Comparison of ENCODE assay signal across 21 mouse cellular contexts in genomic region chr2:76807284-76807683, GRCm38 (mm10).
DNase-seq lines count a peak whose midpoint lies in the region; ATAC-seq and TF ChIP-seq lines count a peak whose summit lies in the region.
"Had no signal": no experiment of that assay in that cellular context is flagged by ENCODE, and none has a peak within 500 bp of the region (broad histone marks: within the 10 kb centered on the region; RNA-seq: fewer than 3 reads in every experiment).

No protein-coding gene starts in this region.

- ATAC-seq in heart, embryonic 11.5 days (replicated peaks; ENCODE audit: insufficient number of reproducible peaks, low FRiP score, low TSS enrichment) = peak; percentile 75; the same call in 1 of the 2 replicates
- no peak for ATAC-seq in liver, postnatal 0 days
- ATAC-seq: forebrain, embryonic 15.5 days; intestine, postnatal 0 days had no signal

- WGBS in heart, embryonic 11.5 days (ENCODE audit: insufficient replicate concordance) = 46% methylated on average over 7 of the region's 7 CpGs
- 77% methylated on average over 7 of the region's 7 CpGs for WGBS in liver, postnatal 0 days (ENCODE audit: insufficient replicate concordance)

- peaks cover 8% of the 10 kb centered on the region; the same call in 1 of the 2 replicates for H3K4me1 ChIP-seq in heart, embryonic 11.5 days (ENCODE audit: control insufficient read depth, insufficient read depth, low read length)
- H3K4me1 ChIP-seq in liver, postnatal 0 days (ENCODE audit: insufficient read depth) = no peaks in the 10 kb centered on the region
- H3K4me1 ChIP-seq: forebrain, embryonic 15.5 days; hindbrain, embryonic 13.5 days; limb, embryonic 15.5 days; midbrain, embryonic 10.5 days; neural tube, embryonic 12.5 days had no signal

- TF ChIP-seq EP300 in liver, postnatal 0 days (IDR thresholded peaks at IDR 0.05; ENCODE audit: low read depth) = no peak

- H3K27me3 ChIP-seq in heart, embryonic 11.5 days (ENCODE audit: control insufficient read depth, insufficient read depth, low read length) = no peaks in the 10 kb centered on the region
- H3K27me3 ChIP-seq in liver, postnatal 0 days (ENCODE audit: insufficient read depth, low read length) = no peaks in the 10 kb centered on the region
- H3K27me3 ChIP-seq: forebrain, embryonic 15.5 days; hindbrain, embryonic 13.5 days; limb, embryonic 15.5 days; neural tube, embryonic 12.5 days had no signal

- no peaks in the 10 kb centered on the region for H3K9me3 ChIP-seq in heart, embryonic 11.5 days (replicated peaks; ENCODE audit: control insufficient read depth, low read length)
- H3K9me3 ChIP-seq in liver, postnatal 0 days (ENCODE audit: low read length) = no peaks in the 10 kb centered on the region
- H3K9me3 ChIP-seq: forebrain, embryonic 15.5 days; hindbrain, embryonic 13.5 days; limb, embryonic 15.5 days; midbrain, embryonic 10.5 days; neural tube, embryonic 12.5 days had no signal

- H3K36me3 ChIP-seq in heart, embryonic 11.5 days (ENCODE audit: control insufficient read depth, insufficient read depth, low read length) = peaks cover 7% of the 10 kb centered on the region
- H3K36me3 ChIP-seq in liver, postnatal 0 days (replicated peaks; ENCODE audit: insufficient read depth, low read length) = no peaks in the 10 kb centered on the region
- H3K36me3 ChIP-seq: forebrain, embryonic 15.5 days; hindbrain, embryonic 13.5 days; limb, embryonic 15.5 days; midbrain, embryonic 10.5 days; neural tube, embryonic 12.5 days had no signal

- peak; percentile 27 for DNase-seq in ES-CJ7 (ENCODE audit: low read depth, low spot score)
- peak; percentile 56 to 72 for DNase-seq in gastrocnemius, adult 8-10 months (ENCODE audit: low spot score in 2 of 2)
- peak; percentile 14 to 48 for DNase-seq in heart, postnatal 14 days
- DNase-seq in liver, postnatal 0 days = no peak
- no peak for DNase-seq in ovary, postnatal 10 days (ENCODE audit: low spot score)
- DNase-seq in embryo, embryonic 11 days = no peak
- DNase-seq: adrenal gland, adult 2 months; cerebellum, postnatal 14 days; lung, adult 18-20 months; lung, postnatal 4 days; right cerebral cortex, postnatal 14 days had no signal

- intact Hi-C loops in heart, postnatal 14 days (cut with DNase I) = no loop called here

- peak overlapping the region; percentile 51 for H3K4me2 ChIP-seq in heart, embryonic 11.5 days
- H3K4me2 ChIP-seq in liver, postnatal 0 days (ENCODE audit: low read depth, low read length) = no peak overlapping the region
- H3K4me2 ChIP-seq: forebrain, embryonic 15.5 days; hindbrain, embryonic 13.5 days; limb, embryonic 15.5 days; neural tube, embryonic 12.5 days had no signal

- peak overlapping the region; percentile 48 for H3K4me3 ChIP-seq in heart, embryonic 11.5 days (ENCODE audit: low read depth, low read length)
- no peak overlapping the region for H3K4me3 ChIP-seq in liver, postnatal 0 days (ENCODE audit: low read depth, low read length)
- H3K4me3 ChIP-seq: erythroblast, embryonic 14.5 days; forebrain, embryonic 15.5 days; hindbrain, embryonic 13.5 days; limb, embryonic 15.5 days; midbrain, embryonic 10.5 days; neural tube, embryonic 12.5 days had no signal

- peak overlapping the region; percentile 97 for H3K27ac ChIP-seq in heart, embryonic 11.5 days (ENCODE audit: low read depth, low read length)
- H3K27ac ChIP-seq in liver, postnatal 0 days (ENCODE audit: low read depth) = no peak overlapping the region
- H3K27ac ChIP-seq: forebrain, embryonic 15.5 days; hindbrain, embryonic 13.5 days; kidney, postnatal 0 days; limb, embryonic 15.5 days; midbrain, embryonic 10.5 days; neural tube, embryonic 12.5 days; stomach, postnatal 0 days had no signal

- TF ChIP-seq CTCF in liver, postnatal 0 days (IDR thresholded peaks at IDR 0.05; ENCODE audit: low read depth) = no peak

- H3K9ac ChIP-seq in heart, embryonic 11.5 days (ENCODE audit: low read depth, low read length) = peak overlapping the region; percentile 78
- no peak overlapping the region for H3K9ac ChIP-seq in liver, postnatal 0 days (replicated peaks)
- H3K9ac ChIP-seq: forebrain, embryonic 15.5 days; hindbrain, embryonic 13.5 days; limb, embryonic 15.5 days; neural tube, embryonic 12.5 days had no signal

Comparison
In these comparisons a context has a peak if more than half of its experiments do, and no peak if none do; other contexts are left out.
1. DNase-seq: peak in ES-CJ7 (single experiment), gastrocnemius, adult 8-10 months (2 of 2) and heart, postnatal 14 days (2 of 2); none in liver, postnatal 0 days (single experiment), ovary, postnatal 10 days (single experiment) and embryo, embryonic 11 days (single experiment).